Mouse (Mus musculus): ENCODE data around the gene Il9. TPM values are rescaled to one million over a fixed set of nuclear protein-coding genes. Genes with fewer than 3 reads are reported as not detected.

Gene Il9
- polyA plus RNA-seq, 1 experiment from 2014 or later: not detected

- H3K4me2 ChIP-seq: no peak overlapping the region
- no peaks in the 10 kb centered on the region for H3K9me3 ChIP-seq (replicated peaks)
- 66% methylated on average over 6 of the region's 6 CpGs for WGBS (ENCODE audit: insufficient replicate concordance)
- no peak overlapping the region for H3K4me3 ChIP-seq (replicated peaks)
- H3K27me3 ChIP-seq: no peaks in the 10 kb centered on the region
- H3K36me3 ChIP-seq (replicated peaks): no peaks in the 10 kb centered on the region
- no peak overlapping the region for H3K27ac ChIP-seq (replicated peaks)
- no peaks in the 10 kb centered on the region for H3K4me1 ChIP-seq (replicated peaks)
- H3K9ac ChIP-seq: no peak overlapping the region
- ATAC-seq (ENCODE audit: insufficient read depth): no peak
Measured at GRCm38 (mm10) chr13:56471211-56471610, 10.8 kb downstream of the Il9 start.

GRCm38 (mm10) chr13:56468536-56468935, 13.5 kb downstream of the Il9 start:
- Histone ChIP-seq H3K4me3 (replicated peaks) (no peak overlapping the region), H3K4me2 (no peak overlapping the region), H3K9me3 (replicated peaks) (no peaks in the 10 kb centered on the region), H3K36me3 (replicated peaks) (no peaks in the 10 kb centered on the region), H3K4me1 (replicated peaks) (no peaks in the 10 kb centered on the region), H3K27me3 (no peaks in the 10 kb centered on the region), H3K27ac (replicated peaks) (no peak overlapping the region), H3K9ac (no peak overlapping the region)
- WGBS (ENCODE audit: insufficient replicate concordance): 72% methylated on average over 4 of the region's 4 CpGs
- no peak for ATAC-seq (ENCODE audit: insufficient read depth)

GRCm38 (mm10) chr13:56467786-56468185, 14.3 kb downstream of the Il9 start:
- H3K4me3 ChIP-seq (replicated peaks): no peak overlapping the region
- WGBS (ENCODE audit: insufficient replicate concordance): 83% methylated on average over 7 of the region's 7 CpGs

GRCm38 (mm10) chr13:56463750-56464149, 18.3 kb downstream of the Il9 start:
- Histone ChIP-seq H3K9ac (no peak overlapping the region), H3K36me3 (replicated peaks) (no peaks in the 10 kb centered on the region), H3K27me3 (no peaks in the 10 kb centered on the region), H3K4me2 (no peak overlapping the region), H3K4me1 (replicated peaks) (no peaks in the 10 kb centered on the region), H3K9me3 (replicated peaks) (no peaks in the 10 kb centered on the region), H3K4me3 (replicated peaks) (no peak overlapping the region), H3K27ac (replicated peaks) (no peak overlapping the region)
- no peak for ATAC-seq (ENCODE audit: insufficient read depth)
- WGBS (ENCODE audit: insufficient replicate concordance): 63% methylated on average over 6 of the region's 6 CpGs

More at GRCm38 (mm10) chr13:56467786-56468185, 14.3 kb downstream of the Il9 start:
- Histone ChIP-seq H3K9me3 (replicated peaks) (no peaks in the 10 kb centered on the region), H3K27ac (replicated peaks) (no peak overlapping the region), H3K27me3 (no peaks in the 10 kb centered on the region), H3K36me3 (replicated peaks) (no peaks in the 10 kb centered on the region), H3K9ac (no peak overlapping the region), H3K4me1 (replicated peaks) (no peaks in the 10 kb centered on the region), H3K4me2 (no peak overlapping the region)
- no peak for ATAC-seq (ENCODE audit: insufficient read depth)

- 66% methylated on average over 7 of the region's 7 CpGs for WGBS (ENCODE audit: insufficient replicate concordance)
- Histone ChIP-seq H3K27me3 (no peaks in the 10 kb centered on the region), H3K4me3 (replicated peaks) (no peak overlapping the region), H3K4me1 (replicated peaks) (no peaks in the 10 kb centered on the region), H3K27ac (replicated peaks) (no peak overlapping the region), H3K4me2 (no peak overlapping the region), H3K9ac (no peak overlapping the region), H3K36me3 (replicated peaks) (no peaks in the 10 kb centered on the region), H3K9me3 (replicated peaks) (no peaks in the 10 kb centered on the region)
- ATAC-seq (ENCODE audit: insufficient read depth): no peak
Measured at GRCm38 (mm10) chr13:56463261-56463660, 18.8 kb downstream of the Il9 start.

- Histone ChIP-seq H3K36me3 (replicated peaks) (no peaks in the 10 kb centered on the region), H3K9ac (no peak overlapping the region), H3K9me3 (replicated peaks) (no peaks in the 10 kb centered on the region), H3K4me1 (replicated peaks) (no peaks in the 10 kb centered on the region), H3K27ac (replicated peaks) (no peak overlapping the region), H3K4me3 (replicated peaks) (no peak overlapping the region), H3K27me3 (no peaks in the 10 kb centered on the region), H3K4me2 (no peak overlapping the region)
- ATAC-seq (ENCODE audit: insufficient read depth): no peak
- WGBS (ENCODE audit: insufficient replicate concordance): 65% methylated on average over 4 of the region's 4 CpGs
Measured at GRCm38 (mm10) chr13:56462791-56463190, 19.3 kb downstream of the Il9 start.

GRCm38 (mm10) chr13:56461460-56461859, 20.6 kb downstream of the Il9 start:
- no peak overlapping the region for H3K27ac ChIP-seq (replicated peaks)
- H3K4me3 ChIP-seq (replicated peaks): no peak overlapping the region
- H3K9me3 ChIP-seq (replicated peaks): no peaks in the 10 kb centered on the region
- H3K27me3 ChIP-seq: no peaks in the 10 kb centered on the region
- WGBS (ENCODE audit: insufficient replicate concordance): 47% methylated on average over 4 of the region's 4 CpGs
- no peaks in the 10 kb centered on the region for H3K36me3 ChIP-seq (replicated peaks)
- no peak for ATAC-seq (ENCODE audit: insufficient read depth)
- no peak overlapping the region for H3K4me2 ChIP-seq
- H3K9ac ChIP-seq: no peak overlapping the region
- no peaks in the 10 kb centered on the region for H3K4me1 ChIP-seq (replicated peaks)

GRCm38 (mm10) chr13:56458001-56458400, 24.0 kb downstream of the Il9 start:
- ATAC-seq (ENCODE audit: insufficient read depth): no peak
- no peaks in the 10 kb centered on the region for H3K36me3 ChIP-seq (replicated peaks)
- no peaks in the 10 kb centered on the region for H3K4me1 ChIP-seq (replicated peaks)
- no peak overlapping the region for H3K27ac ChIP-seq (replicated peaks)
- no peak overlapping the region for H3K9ac ChIP-seq
- WGBS (ENCODE audit: insufficient replicate concordance): 52% methylated on average over 9 of the region's 9 CpGs
- H3K9me3 ChIP-seq (replicated peaks): no peaks in the 10 kb centered on the region
- no peak overlapping the region for H3K4me3 ChIP-seq (replicated peaks)
- H3K4me2 ChIP-seq: peak overlapping the region; percentile 3; the same call in 1 of the 2 replicates
- H3K27me3 ChIP-seq: no peaks in the 10 kb centered on the region

GRCm38 (mm10) chr13:56450035-56450434, 32.0 kb downstream of the Il9 start:
- no peak overlapping the region for H3K4me2 ChIP-seq
- H3K27me3 ChIP-seq: no peaks in the 10 kb centered on the region
- H3K4me3 ChIP-seq (replicated peaks): no peak overlapping the region
- 55% methylated on average over 8 of the region's 8 CpGs for WGBS (ENCODE audit: insufficient replicate concordance)
- no peak overlapping the region for H3K27ac ChIP-seq (replicated peaks)
- H3K9me3 ChIP-seq (replicated peaks): no peaks in the 10 kb centered on the region
- no peak overlapping the region for H3K9ac ChIP-seq
- H3K36me3 ChIP-seq (replicated peaks): no peaks in the 10 kb centered on the region
- no peaks in the 10 kb centered on the region for H3K4me1 ChIP-seq (replicated peaks)
- no peak for ATAC-seq (ENCODE audit: insufficient read depth)

GRCm38 (mm10) chr13:56449239-56450030, 32.6 kb downstream of the Il9 start:
- no peak for ATAC-seq (ENCODE audit: insufficient read depth)
- WGBS (ENCODE audit: insufficient replicate concordance): 61% methylated on average over 10 of the region's 10 CpGs
- Histone ChIP-seq H3K27ac (replicated peaks) (no peak overlapping the region), H3K4me1 (replicated peaks) (no peaks in the 10 kb centered on the region), H3K27me3 (no peaks in the 10 kb centered on the region), H3K9me3 (replicated peaks) (no peaks in the 10 kb centered on the region), H3K4me3 (replicated peaks) (no peak overlapping the region), H3K4me2 (no peak overlapping the region), H3K9ac (no peak overlapping the region), H3K36me3 (replicated peaks) (no peaks in the 10 kb centered on the region)

- ATAC-seq (ENCODE audit: insufficient read depth): no peak
- Histone ChIP-seq H3K4me2 (no peak overlapping the region), H3K36me3 (replicated peaks) (no peaks in the 10 kb centered on the region), H3K9ac (no peak overlapping the region), H3K9me3 (replicated peaks) (no peaks in the 10 kb centered on the region), H3K27me3 (peaks cover 10% of the 10 kb centered on the region), H3K27ac (replicated peaks) (no peak overlapping the region), H3K4me3 (replicated peaks) (no peak overlapping the region), H3K4me1 (replicated peaks) (no peaks in the 10 kb centered on the region)
- 74% methylated on average over 6 of the region's 6 CpGs for WGBS (ENCODE audit: insufficient replicate concordance)
Measured at GRCm38 (mm10) chr13:56444996-56445395, 37.0 kb downstream of the Il9 start.

- ATAC-seq (ENCODE audit: insufficient read depth): no peak
- WGBS (ENCODE audit: insufficient replicate concordance): 56% methylated on average over 3 of the region's 3 CpGs
Measured at GRCm38 (mm10) chr13:56444112-56444511, 37.9 kb downstream of the Il9 start.

More at GRCm38 (mm10) chr13:56444112-56444511, 37.9 kb downstream of the Il9 start:
- Histone ChIP-seq H3K27me3 (peaks cover 19% of the 10 kb centered on the region), H3K4me1 (replicated peaks) (no peaks in the 10 kb centered on the region), H3K9ac (no peak overlapping the region), H3K4me2 (no peak overlapping the region), H3K36me3 (replicated peaks) (no peaks in the 10 kb centered on the region), H3K4me3 (replicated peaks) (no peak overlapping the region), H3K9me3 (replicated peaks) (no peaks in the 10 kb centered on the region), H3K27ac (replicated peaks) (no peak overlapping the region)

Data from liver, embryonic 15.5 days (tissue).